Mouse (Mus musculus): Measurements from ENCODE around the gene Ero1lb. TPM values are rescaled to one million over a fixed set of nuclear protein-coding genes. Genes with fewer than 3 reads are reported as not detected.

Gene Ero1lb
- 2.1 TPM for polyA plus RNA-seq (2014; fragmentation: Illumina TruSeq; extraction: RNeasy Lipid Tissue Mini Kit (QIAGEN cat#74804); ENCODE audit: low read depth, low replicate concordance)

DNA sequence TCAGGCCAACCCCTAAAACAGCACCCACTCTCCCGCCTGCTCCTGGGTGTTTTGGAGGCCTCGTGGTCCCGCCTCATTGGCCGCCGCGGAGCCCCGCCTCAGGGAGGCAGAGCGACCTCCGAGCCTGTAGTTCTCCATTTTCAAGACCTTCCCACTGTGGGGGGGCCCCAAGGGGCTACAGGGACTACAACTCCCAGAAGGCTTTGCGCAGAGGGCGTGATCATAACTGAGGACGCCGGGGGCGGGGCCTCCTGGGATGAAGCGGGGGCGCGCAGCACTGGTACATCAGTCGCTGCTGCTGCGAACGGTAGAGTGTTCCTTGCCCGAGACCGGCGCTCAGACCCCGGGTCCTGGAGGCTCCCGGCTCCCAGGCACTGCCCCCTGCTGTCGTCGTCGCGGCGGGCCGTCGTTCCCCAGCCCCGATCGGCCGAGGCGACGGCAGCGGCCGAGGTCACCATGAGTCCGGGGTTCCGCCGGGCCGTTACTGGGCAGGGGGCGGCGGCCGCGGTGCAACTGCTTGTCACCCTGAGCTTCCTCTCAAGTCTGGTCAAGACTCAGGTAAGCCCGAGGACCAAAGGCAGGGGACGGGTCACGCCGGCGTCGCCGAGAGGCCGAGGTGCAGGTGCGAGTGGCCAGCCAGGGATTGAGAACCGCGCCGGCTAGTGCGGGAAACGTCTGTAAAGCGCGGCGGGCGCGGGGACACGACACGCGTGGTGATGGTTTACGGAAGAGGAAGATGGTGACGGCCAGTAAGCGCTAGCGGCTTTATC is at the start of gene Ero1lb:
TSS of gene Ero1lb (plus strand) at position 254 of the 770 bp plus-strand sequence.

DNA sequence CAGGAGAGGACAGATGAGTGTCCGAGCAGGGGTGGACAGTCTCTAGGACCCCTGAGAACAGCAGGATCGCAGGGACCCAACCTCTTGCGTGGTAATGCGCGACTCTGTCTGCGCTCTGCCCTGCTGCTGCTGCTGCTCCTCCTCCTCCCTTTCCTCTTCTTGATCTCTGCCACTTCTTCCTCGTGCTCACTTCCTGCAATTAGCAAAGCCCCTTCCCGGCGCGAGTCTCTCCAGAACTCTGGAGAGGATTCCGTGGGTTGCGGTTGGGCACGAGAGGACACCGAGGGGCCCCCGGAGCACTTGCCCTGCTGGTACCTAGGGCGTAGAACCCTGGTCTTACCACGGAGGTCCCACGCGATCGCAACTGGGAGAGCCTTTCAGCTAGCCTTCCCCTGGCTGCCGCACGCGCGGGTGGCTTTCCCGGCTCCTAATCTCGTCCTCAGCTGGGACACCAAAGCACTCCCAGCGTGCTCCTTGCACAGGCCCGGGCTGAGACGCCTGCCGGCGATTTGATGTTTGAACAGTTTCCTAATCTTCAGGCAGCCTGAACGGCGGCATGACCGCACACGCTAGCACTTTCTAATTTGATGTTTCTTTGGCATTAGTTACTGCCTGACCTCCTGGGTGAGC is 45.6 kb upstream of the Ero1lb start, which contains the start of gene Edaradd:
TSS of gene Edaradd (minus strand) at position 484 of the 630 bp plus-strand sequence.

Other genes with a start within 250 kb of the Ero1lb start
- 1,417 TPM for gene Actn2, start 225.1 kb upstream of the Ero1lb start, polyA plus RNA-seq (2014; fragmentation: Illumina TruSeq; extraction: RNeasy Lipid Tissue Mini Kit (QIAGEN cat#74804); ENCODE audit: low read depth, low replicate concordance)
- gene Heatr1, start 170.8 kb upstream of the Ero1lb start, polyA plus RNA-seq (2014; fragmentation: Illumina TruSeq; extraction: RNeasy Lipid Tissue Mini Kit (QIAGEN cat#74804); ENCODE audit: low read depth, low replicate concordance): 10.7 TPM
- gene Lgals8, start 100.9 kb upstream of the Ero1lb start, polyA plus RNA-seq (2014; fragmentation: Illumina TruSeq; extraction: RNeasy Lipid Tissue Mini Kit (QIAGEN cat#74804); ENCODE audit: low read depth, low replicate concordance): 61.5 TPM
- gene Edaradd, start 45.4 kb upstream of the Ero1lb start, polyA plus RNA-seq (2014; fragmentation: Illumina TruSeq; extraction: RNeasy Lipid Tissue Mini Kit (QIAGEN cat#74804); ENCODE audit: low read depth, low replicate concordance): not detected
- not detected for gene Prl2c3, start 234.2 kb downstream of the Ero1lb start, polyA plus RNA-seq (2014; fragmentation: Illumina TruSeq; extraction: RNeasy Lipid Tissue Mini Kit (QIAGEN cat#74804); ENCODE audit: low read depth, low replicate concordance)

Data from heart, adult 10 weeks (tissue).